Mouse (Mus musculus): ENCODE measurements around the gene Ubd. TPM values are rescaled to one million over a fixed set of nuclear protein-coding genes. Genes with fewer than 3 reads are reported as not detected.
A peak's percentile ranks its signal among the peaks of the same experiment; 100 is the strongest.
"Not testable (repeated sequence)": the region's sequence is repeated elsewhere in the genome, so short reads cannot be mapped to it uniquely, and the experiment has no call there.

Ubd gene
- polyA plus RNA-seq, 1 experiment from 2014 or later: not detected

DNA sequence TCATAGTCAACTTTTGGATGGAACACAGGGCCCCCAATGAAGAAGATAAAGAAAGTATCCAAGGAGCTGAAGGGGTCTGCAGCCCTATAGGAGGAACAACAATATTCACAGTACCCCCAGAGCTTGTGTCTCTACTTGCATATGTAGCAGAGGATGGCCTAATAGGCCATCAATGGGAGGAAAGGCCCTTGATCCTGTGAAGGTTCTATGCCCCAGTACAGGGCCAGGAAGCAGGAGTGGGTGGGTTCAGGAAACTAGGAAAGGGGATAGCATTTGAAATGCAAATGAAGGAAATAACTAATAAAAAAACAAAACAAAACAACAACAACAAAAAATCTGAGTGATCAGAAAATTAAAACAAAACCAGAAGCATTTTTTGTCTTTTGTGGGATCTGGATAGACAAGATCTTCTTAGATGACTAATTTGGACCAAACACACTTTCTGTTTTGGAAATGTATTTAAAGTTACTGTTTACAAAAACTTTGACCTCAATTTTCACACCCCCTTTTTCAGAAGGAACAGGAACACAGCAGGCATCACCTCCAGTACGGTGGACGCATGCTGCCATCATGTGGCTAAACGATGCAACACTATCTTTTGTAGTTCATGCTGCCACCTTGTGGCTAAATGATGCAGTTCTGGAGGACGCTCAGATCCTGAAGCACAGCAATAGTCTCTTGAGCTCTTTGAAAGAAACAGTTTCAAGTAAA, 9.7 kb downstream of the Ubd start:
- H3K9ac ChIP-seq (ENCODE audit: low read length): no peak overlapping the region
- H3K36me3 ChIP-seq (ENCODE audit: control insufficient read depth, insufficient read depth, low read length): no peaks in the 10 kb centered on the region

GRCm38 (mm10) chr17:37203917-37204236, 10.2 kb downstream of the Ubd start:
- Histone ChIP-seq H3K9me3 (ENCODE audit: control insufficient read depth, low read length) (no peaks in the 10 kb centered on the region), H3K27me3 (ENCODE audit: control insufficient read depth, insufficient read depth, low read length) (no peaks in the 10 kb centered on the region), H3K36me3 (ENCODE audit: control insufficient read depth, insufficient read depth, low read length) (no peaks in the 10 kb centered on the region), H3K4me1 (replicated peaks; ENCODE audit: control insufficient read depth, insufficient read depth, low read length) (no peaks in the 10 kb centered on the region), H3K4me2 (ENCODE audit: low read depth, low read length, severe bottlenecking) (no peak overlapping the region), H3K9ac (ENCODE audit: low read length) (no peak overlapping the region), H3K4me3 (ENCODE audit: low read depth, low read length) (no peak overlapping the region), H3K27ac (ENCODE audit: low read depth, low read length) (no peak overlapping the region)
- ATAC-seq (replicated peaks; ENCODE audit: low FRiP score) (peak; percentile 46), DNase-seq (ENCODE audit: low spot score) (no peak)
- WGBS: 30% methylated on average over 3 of the region's 3 CpGs

More for the DNA sequence above, 9.7 kb downstream of the Ubd start:
- peak; percentile 79 for ATAC-seq (replicated peaks; ENCODE audit: low FRiP score)
- under 1% methylated on average over 4 of the region's 4 CpGs for WGBS
- Histone ChIP-seq H3K9me3 (ENCODE audit: control insufficient read depth, low read length) (no peaks in the 10 kb centered on the region), H3K4me3 (ENCODE audit: low read depth, low read length) (no peak overlapping the region), H3K27me3 (ENCODE audit: control insufficient read depth, insufficient read depth, low read length) (0 out of 2 replicates have a peak, but pooled peaks cover under 1% of the 10 kb centered on the region), H3K27ac (ENCODE audit: low read depth, low read length) (no peak overlapping the region), H3K4me2 (ENCODE audit: low read depth, low read length, severe bottlenecking) (no peak overlapping the region), H3K4me1 (replicated peaks; ENCODE audit: control insufficient read depth, insufficient read depth, low read length) (no peaks in the 10 kb centered on the region)
- DNase-seq (ENCODE audit: low spot score): peak; percentile 85

DNA sequence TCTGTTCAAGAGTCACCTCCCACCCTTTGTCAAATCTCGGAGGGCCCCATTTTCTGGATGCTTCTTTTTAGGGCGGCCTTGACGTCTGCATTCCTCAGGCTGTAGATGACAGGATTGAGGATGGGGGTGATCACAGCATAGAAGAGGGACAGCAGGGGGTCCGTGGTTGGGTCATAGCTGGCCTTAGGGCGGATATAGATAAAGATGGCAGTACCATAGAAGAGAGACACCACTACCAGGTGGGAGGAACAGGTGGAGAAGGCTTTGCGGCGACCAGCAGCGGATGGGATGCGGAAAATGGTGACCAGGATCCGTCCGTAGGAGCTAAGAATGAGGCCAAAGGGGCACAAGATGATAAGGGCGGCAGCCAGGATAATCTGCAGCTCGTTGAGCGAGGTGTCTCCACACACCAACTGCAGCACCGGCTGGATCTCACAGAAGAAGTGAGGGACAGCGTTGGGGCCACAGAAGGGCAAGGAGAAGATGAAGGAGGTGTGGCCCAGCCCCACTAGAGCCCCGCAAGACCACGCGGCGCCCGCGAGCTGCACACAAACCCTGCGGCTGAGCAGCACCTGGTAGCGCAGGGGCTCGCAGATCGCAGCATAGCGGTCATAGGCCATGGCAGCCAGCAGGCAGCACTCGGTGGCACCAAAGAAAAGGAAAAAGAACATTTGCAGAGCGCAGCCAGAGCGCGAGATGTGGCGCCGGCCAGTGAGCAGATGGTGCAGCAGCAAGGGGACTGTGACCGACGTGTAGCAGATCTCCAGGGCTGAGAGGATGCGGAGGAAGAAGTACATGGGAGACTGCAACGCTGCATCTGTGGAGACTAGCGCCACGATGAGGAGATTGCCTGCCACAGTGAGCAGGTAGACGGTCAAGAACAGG, 17.4 kb downstream of the Ubd start:
- no peaks in the 10 kb centered on the region for H3K4me1 ChIP-seq (replicated peaks; ENCODE audit: control insufficient read depth, insufficient read depth, low read length)
- DNase-seq (ENCODE audit: low spot score) (peak; percentile 54), ATAC-seq (replicated peaks; ENCODE audit: low FRiP score) (no peak)
- H3K27ac ChIP-seq (ENCODE audit: low read depth, low read length): no peak overlapping the region
- H3K4me2 ChIP-seq (ENCODE audit: low read depth, low read length, severe bottlenecking): peak overlapping the region; percentile 52
- 18% methylated on average over 40 of the region's 40 CpGs for WGBS
- peaks cover 6% of the 10 kb centered on the region; the same call in 1 of the 2 replicates for H3K27me3 ChIP-seq (ENCODE audit: control insufficient read depth, insufficient read depth, low read length)
- no peaks in the 10 kb centered on the region for H3K36me3 ChIP-seq (ENCODE audit: control insufficient read depth, insufficient read depth, low read length)
- H3K9me3 ChIP-seq (ENCODE audit: control insufficient read depth, low read length): no peaks in the 10 kb centered on the region
- peak overlapping the region; percentile 35; the same call in 1 of the 2 replicates for H3K9ac ChIP-seq (ENCODE audit: low read length)
- H3K4me3 ChIP-seq (ENCODE audit: low read depth, low read length): peak overlapping the region; percentile 28

DNA sequence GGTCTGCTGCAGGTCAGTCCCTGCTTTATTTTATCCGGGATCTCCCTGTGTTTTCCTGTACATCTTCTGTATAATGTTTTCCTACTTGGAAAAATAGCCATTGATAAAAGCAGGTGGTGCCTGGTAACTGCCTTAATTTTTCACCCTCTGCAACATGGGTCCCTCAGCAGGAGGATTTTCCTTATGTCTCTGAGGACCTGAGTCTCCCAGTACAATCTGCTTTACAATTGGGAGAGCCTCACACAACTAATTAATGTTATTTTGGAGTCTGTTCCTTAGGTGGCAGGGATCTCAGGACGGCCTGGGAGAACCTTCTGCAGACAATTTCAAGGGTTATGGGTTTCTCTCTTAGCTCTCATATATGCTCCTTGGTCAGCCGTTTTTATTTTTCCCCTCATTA, 19.3 kb downstream of the Ubd start, which contains the start of gene Olfr95:
Olfr95 (minus strand) TSS at position 101 of the 400 bp plus-strand sequence.
- no peaks in the 10 kb centered on the region for H3K36me3 ChIP-seq (ENCODE audit: control insufficient read depth, insufficient read depth, low read length)
- no peak for DNase-seq (ENCODE audit: low spot score)
- H3K4me3 ChIP-seq (ENCODE audit: low read depth, low read length): no peak within 1 kb of the TSS
- ATAC-seq (replicated peaks; ENCODE audit: low FRiP score): no peak
- no peaks in the 10 kb centered on the region for H3K9me3 ChIP-seq (ENCODE audit: control insufficient read depth, low read length)
- no peak within 1 kb of the TSS for H3K9ac ChIP-seq (ENCODE audit: low read length)
- WGBS: 81% methylated on average over 3 of the region's 3 CpGs
- no peak within 1 kb of the TSS for H3K27ac ChIP-seq (ENCODE audit: low read depth, low read length)
- H3K27me3 ChIP-seq (ENCODE audit: control insufficient read depth, insufficient read depth, low read length): peaks cover 6% of the 10 kb centered on the region; the same call in 1 of the 2 replicates
- H3K4me2 ChIP-seq (ENCODE audit: low read depth, low read length, severe bottlenecking): no peak within 1 kb of the TSS
- no peaks in the 10 kb centered on the region for H3K4me1 ChIP-seq (replicated peaks; ENCODE audit: control insufficient read depth, insufficient read depth, low read length)

DNA sequence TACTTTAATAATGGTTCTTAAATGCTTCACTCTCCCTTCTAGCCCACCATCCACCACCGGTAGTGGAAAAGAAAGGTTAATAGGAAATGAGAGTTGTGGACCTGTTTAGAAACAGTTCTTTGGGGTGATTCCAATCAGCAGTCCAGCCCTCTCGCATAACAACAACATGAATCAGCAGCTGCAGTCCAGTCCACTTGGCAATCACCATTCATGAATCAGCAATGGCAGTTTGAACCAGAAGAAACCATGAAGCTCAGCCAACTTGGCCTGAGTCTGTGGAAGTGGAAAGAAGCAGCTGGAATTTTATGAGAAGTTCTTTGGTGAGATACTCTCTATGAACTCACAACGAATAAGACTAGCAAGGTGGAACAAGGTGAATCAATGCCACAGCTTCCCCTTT, 24.8 kb downstream of the Ubd start:
- H3K27me3 ChIP-seq (ENCODE audit: control insufficient read depth, insufficient read depth, low read length): no peaks in the 10 kb centered on the region
- DNase-seq (ENCODE audit: low spot score) (no peak), ATAC-seq (replicated peaks; ENCODE audit: low FRiP score) (no peak)
- no peak overlapping the region for H3K4me2 ChIP-seq (ENCODE audit: low read depth, low read length, severe bottlenecking)
- H3K27ac ChIP-seq (ENCODE audit: low read depth, low read length): no peak overlapping the region
- H3K9me3 ChIP-seq (ENCODE audit: control insufficient read depth, low read length): no peaks in the 10 kb centered on the region
- no peaks in the 10 kb centered on the region for H3K36me3 ChIP-seq (ENCODE audit: control insufficient read depth, insufficient read depth, low read length)
- no peaks in the 10 kb centered on the region for H3K4me1 ChIP-seq (replicated peaks; ENCODE audit: control insufficient read depth, insufficient read depth, low read length)
- no peak overlapping the region for H3K9ac ChIP-seq (ENCODE audit: low read length)
- no peak overlapping the region for H3K4me3 ChIP-seq (ENCODE audit: low read depth, low read length)
- WGBS: 83% methylated on average over 3 of the region's 3 CpGs

DNA sequence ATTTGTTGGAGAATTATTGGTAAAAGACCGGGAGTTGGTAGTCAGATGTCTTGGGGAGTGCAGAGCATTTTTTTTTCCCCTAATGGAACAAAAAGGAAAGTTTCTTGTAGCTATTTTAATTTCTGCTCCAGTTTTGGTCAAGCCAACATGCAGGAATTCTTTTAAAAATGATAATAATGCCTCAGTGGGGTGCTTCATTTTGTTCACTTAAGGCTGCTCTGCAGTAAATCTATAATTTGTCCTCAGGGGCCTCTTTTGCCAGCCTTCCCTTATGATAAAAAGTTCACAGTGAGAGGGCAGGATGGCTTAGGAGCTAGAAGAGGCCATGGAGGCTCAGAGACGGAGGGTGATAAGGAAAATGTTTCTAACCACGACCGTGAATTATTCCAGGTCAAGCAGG, 26.2 kb downstream of the Ubd start, which contains the start of gene Olfr96:
Olfr96 (plus strand) TSS at position 301 of the 400 bp plus-strand sequence.
- no peak within 1 kb of the TSS for H3K4me3 ChIP-seq (ENCODE audit: low read depth, low read length)
- no peak within 1 kb of the TSS for H3K9ac ChIP-seq (ENCODE audit: low read length)
- DNase-seq (ENCODE audit: low spot score): no peak
- H3K4me2 ChIP-seq (ENCODE audit: low read depth, low read length, severe bottlenecking): no peak within 1 kb of the TSS
- no peaks in the 10 kb centered on the region for H3K9me3 ChIP-seq (ENCODE audit: control insufficient read depth, low read length)
- 59% methylated on average over 4 of the region's 4 CpGs for WGBS
- H3K27ac ChIP-seq (ENCODE audit: low read depth, low read length): no peak within 1 kb of the TSS
- no peaks in the 10 kb centered on the region for H3K36me3 ChIP-seq (ENCODE audit: control insufficient read depth, insufficient read depth, low read length)
- ATAC-seq (replicated peaks; ENCODE audit: low FRiP score): no peak
- H3K27me3 ChIP-seq (ENCODE audit: control insufficient read depth, insufficient read depth, low read length): no peaks in the 10 kb centered on the region
- no peaks in the 10 kb centered on the region for H3K4me1 ChIP-seq (replicated peaks; ENCODE audit: control insufficient read depth, insufficient read depth, low read length)

DNA sequence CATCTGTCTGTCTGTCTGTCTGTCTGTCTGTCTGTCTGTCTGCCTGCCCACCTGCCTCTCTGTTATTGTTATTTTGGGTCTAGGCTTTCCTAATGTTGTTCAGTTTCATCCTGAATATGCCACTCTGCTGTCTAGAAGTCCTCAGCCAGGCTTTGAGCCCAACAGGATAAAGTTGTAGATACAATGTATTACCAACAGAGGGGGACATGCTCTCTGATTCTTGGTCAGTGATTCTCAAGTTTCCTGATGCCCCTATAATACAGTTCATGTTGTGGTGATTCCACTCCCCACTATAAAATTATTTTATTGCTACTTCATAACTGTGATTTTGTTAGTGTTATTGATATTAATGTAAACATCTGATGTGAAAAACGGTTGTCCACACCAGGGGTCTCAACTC, 28.2 kb downstream of the Ubd start:
- WGBS: 30% methylated on average over 1 of the region's 1 CpGs

GRCm38 (mm10) chr17:37237230-37237629, 43.5 kb downstream of the Ubd start, which contains the start of gene Olfr97:
TSS of gene Olfr97 (minus strand) at chr17:37237330.
- not testable (repeated sequence) for H3K4me1 ChIP-seq (replicated peaks; ENCODE audit: control insufficient read depth, insufficient read depth, low read length); H3K36me3 ChIP-seq (ENCODE audit: control insufficient read depth, insufficient read depth, low read length); H3K4me2 ChIP-seq (ENCODE audit: low read depth, low read length, severe bottlenecking); H3K27ac ChIP-seq (ENCODE audit: low read depth, low read length); H3K9ac ChIP-seq (ENCODE audit: low read length); ATAC-seq (replicated peaks; ENCODE audit: low FRiP score); H3K27me3 ChIP-seq (ENCODE audit: control insufficient read depth, insufficient read depth, low read length); H3K9me3 ChIP-seq (ENCODE audit: control insufficient read depth, low read length); DNase-seq (ENCODE audit: low spot score); H3K4me3 ChIP-seq (ENCODE audit: low read depth, low read length)
- WGBS: 93% methylated on average over 2 of the region's 2 CpGs

More for the DNA sequence above, 28.2 kb downstream of the Ubd start:
- Histone ChIP-seq H3K9me3 (ENCODE audit: control insufficient read depth, low read length) (no peaks in the 10 kb centered on the region), H3K27ac (ENCODE audit: low read depth, low read length) (no peak overlapping the region), H3K4me1 (replicated peaks; ENCODE audit: control insufficient read depth, insufficient read depth, low read length) (no peaks in the 10 kb centered on the region), H3K36me3 (ENCODE audit: control insufficient read depth, insufficient read depth, low read length) (no peaks in the 10 kb centered on the region), H3K4me3 (ENCODE audit: low read depth, low read length) (no peak overlapping the region), H3K9ac (ENCODE audit: low read length) (no peak overlapping the region), H3K27me3 (ENCODE audit: control insufficient read depth, insufficient read depth, low read length) (no peaks in the 10 kb centered on the region), H3K4me2 (ENCODE audit: low read depth, low read length, severe bottlenecking) (no peak overlapping the region)
- DNase-seq (ENCODE audit: low spot score): no peak
- no peak for ATAC-seq (replicated peaks; ENCODE audit: low FRiP score)

Data from forebrain, embryonic 11.5 days (tissue).